Mouse (Mus musculus): ENCODE measurements at regions not wholly inside any gene's neighbourhood (a gene's known extent, or its start where the extent isn't known, plus 50 kb on each side); places are given as distances from the start of the nearest gene placed in this dataset.

- peaks cover 58% of the 10 kb centered on the region for H3K9me3 ChIP-seq (ENCODE audit: control insufficient read depth, low read length)
- no peak overlapping the region for H3K4me3 ChIP-seq (replicated peaks)
- TF ChIP-seq TAL1 (IDR thresholded peaks at IDR 0.05; ENCODE audit: low read length) (no peak), GATA1 (IDR thresholded peaks at IDR 0.05; ENCODE audit: low read length) (no peak)
- H3K27me3 ChIP-seq (ENCODE audit: control insufficient read depth): no peaks in the 10 kb centered on the region
- no peaks in the 10 kb centered on the region for H3K4me1 ChIP-seq (ENCODE audit: control insufficient read depth)
- no peaks in the 10 kb centered on the region for H3K36me3 ChIP-seq (ENCODE audit: control insufficient read depth)
Measured at GRCm38 (mm10) chr2:169288891-169289605, 298.5 kb downstream of the Gm11011 start.

GRCm38 (mm10) chr2:169286701-169287100 lies 300.8 kb downstream of the Gm11011 start:
- TF ChIP-seq TAL1 (IDR thresholded peaks at IDR 0.05; ENCODE audit: low read length) (no peak), GATA1 (IDR thresholded peaks at IDR 0.05; ENCODE audit: low read length) (no peak)
- H3K4me1 ChIP-seq (ENCODE audit: control insufficient read depth): no peaks in the 10 kb centered on the region
- no peaks in the 10 kb centered on the region for H3K27me3 ChIP-seq (ENCODE audit: control insufficient read depth)
- no peak overlapping the region for H3K4me3 ChIP-seq (replicated peaks)
- peaks cover 60% of the 10 kb centered on the region for H3K9me3 ChIP-seq (ENCODE audit: control insufficient read depth, low read length)
- H3K36me3 ChIP-seq (ENCODE audit: control insufficient read depth): no peaks in the 10 kb centered on the region

GRCm38 (mm10) chr2:169282508-169283117 lies 304.9 kb downstream of the Gm11011 start:
- H3K9me3 ChIP-seq (ENCODE audit: control insufficient read depth, low read length): peaks cover 37% of the 10 kb centered on the region
- H3K36me3 ChIP-seq (ENCODE audit: control insufficient read depth): no peaks in the 10 kb centered on the region
- H3K4me1 ChIP-seq (ENCODE audit: control insufficient read depth): no peaks in the 10 kb centered on the region
- TF ChIP-seq TAL1 (IDR thresholded peaks at IDR 0.05; ENCODE audit: low read length): no peak
- no peak for TF ChIP-seq GATA1 (IDR thresholded peaks at IDR 0.05; ENCODE audit: low read length)
- no peak overlapping the region for H3K4me3 ChIP-seq (replicated peaks)
- H3K27me3 ChIP-seq (ENCODE audit: control insufficient read depth): no peaks in the 10 kb centered on the region

GRCm38 (mm10) chr2:169275371-169275770 lies 312.2 kb downstream of the Gm11011 start:
- no peak for TF ChIP-seq GATA1 (IDR thresholded peaks at IDR 0.05; ENCODE audit: low read length)
- no peak for TF ChIP-seq TAL1 (IDR thresholded peaks at IDR 0.05; ENCODE audit: low read length)
- no peak overlapping the region for H3K4me3 ChIP-seq (replicated peaks)
- H3K4me1 ChIP-seq (ENCODE audit: control insufficient read depth): no peaks in the 10 kb centered on the region
- H3K36me3 ChIP-seq (ENCODE audit: control insufficient read depth): no peaks in the 10 kb centered on the region
- no peaks in the 10 kb centered on the region for H3K27me3 ChIP-seq (ENCODE audit: control insufficient read depth)
- peaks cover 32% of the 10 kb centered on the region for H3K9me3 ChIP-seq (ENCODE audit: control insufficient read depth, low read length)

- no peaks in the 10 kb centered on the region for H3K36me3 ChIP-seq (ENCODE audit: control insufficient read depth)
- TF ChIP-seq GATA1 (IDR thresholded peaks at IDR 0.05; ENCODE audit: low read length) (no peak), TAL1 (IDR thresholded peaks at IDR 0.05; ENCODE audit: low read length) (no peak)
- H3K27me3 ChIP-seq (ENCODE audit: control insufficient read depth): no peaks in the 10 kb centered on the region
- H3K9me3 ChIP-seq (ENCODE audit: control insufficient read depth, low read length): peaks cover 39% of the 10 kb centered on the region
- H3K4me1 ChIP-seq (ENCODE audit: control insufficient read depth): no peaks in the 10 kb centered on the region
- H3K4me3 ChIP-seq (replicated peaks): no peak overlapping the region
Measured at GRCm38 (mm10) chr2:169274101-169274500, 313.4 kb downstream of the Gm11011 start.

- H3K27me3 ChIP-seq (ENCODE audit: control insufficient read depth): no peaks in the 10 kb centered on the region
- no peaks in the 10 kb centered on the region for H3K4me1 ChIP-seq (ENCODE audit: control insufficient read depth)
- H3K9me3 ChIP-seq (ENCODE audit: control insufficient read depth, low read length): peaks cover 49% of the 10 kb centered on the region
- TF ChIP-seq TAL1 (IDR thresholded peaks at IDR 0.05; ENCODE audit: low read length) (no peak), GATA1 (IDR thresholded peaks at IDR 0.05; ENCODE audit: low read length) (no peak)
- H3K36me3 ChIP-seq (ENCODE audit: control insufficient read depth): no peaks in the 10 kb centered on the region
- H3K4me3 ChIP-seq (replicated peaks): no peak overlapping the region
Measured at GRCm38 (mm10) chr2:169272622-169273021, 314.9 kb downstream of the Gm11011 start.

- no peak for TF ChIP-seq TAL1 (IDR thresholded peaks at IDR 0.05; ENCODE audit: low read length)
- H3K4me3 ChIP-seq (replicated peaks): no peak overlapping the region
- peaks cover 50% of the 10 kb centered on the region for H3K9me3 ChIP-seq (ENCODE audit: control insufficient read depth, low read length)
- no peaks in the 10 kb centered on the region for H3K4me1 ChIP-seq (ENCODE audit: control insufficient read depth)
- H3K27me3 ChIP-seq (ENCODE audit: control insufficient read depth): no peaks in the 10 kb centered on the region
- no peaks in the 10 kb centered on the region for H3K36me3 ChIP-seq (ENCODE audit: control insufficient read depth)
Measured at GRCm38 (mm10) chr2:169272018-169272417, 315.5 kb downstream of the Gm11011 start.

- Histone ChIP-seq H3K4me1 (ENCODE audit: control insufficient read depth) (no peaks in the 10 kb centered on the region), H3K27me3 (ENCODE audit: control insufficient read depth) (no peaks in the 10 kb centered on the region), H3K9me3 (ENCODE audit: control insufficient read depth, low read length) (peaks cover 61% of the 10 kb centered on the region), H3K4me3 (replicated peaks) (no peak overlapping the region), H3K36me3 (ENCODE audit: control insufficient read depth) (no peaks in the 10 kb centered on the region)
- TF ChIP-seq TAL1 (IDR thresholded peaks at IDR 0.05; ENCODE audit: low read length) (no peak), GATA1 (IDR thresholded peaks at IDR 0.05; ENCODE audit: low read length) (no peak)
Measured at GRCm38 (mm10) chr2:169260636-169261035, 305.2 kb upstream of the Zfp64 start.

- no peaks in the 10 kb centered on the region for H3K4me1 ChIP-seq (ENCODE audit: control insufficient read depth)
- no peak for TF ChIP-seq GATA1 (IDR thresholded peaks at IDR 0.05; ENCODE audit: low read length)
- no peak for TF ChIP-seq TAL1 (IDR thresholded peaks at IDR 0.05; ENCODE audit: low read length)
- H3K9me3 ChIP-seq (ENCODE audit: control insufficient read depth, low read length): peaks cover 58% of the 10 kb centered on the region
- no peak overlapping the region for H3K4me3 ChIP-seq (replicated peaks)
- no peaks in the 10 kb centered on the region for H3K27me3 ChIP-seq (ENCODE audit: control insufficient read depth)
- H3K36me3 ChIP-seq (ENCODE audit: control insufficient read depth): no peaks in the 10 kb centered on the region
Measured at GRCm38 (mm10) chr2:169244572-169244971, 289.2 kb upstream of the Zfp64 start.

All from erythroblast, embryonic 14.5 days (primary cell).